Mouse (Mus musculus): ENCODE results near the gene Cmss1.

DNA sequence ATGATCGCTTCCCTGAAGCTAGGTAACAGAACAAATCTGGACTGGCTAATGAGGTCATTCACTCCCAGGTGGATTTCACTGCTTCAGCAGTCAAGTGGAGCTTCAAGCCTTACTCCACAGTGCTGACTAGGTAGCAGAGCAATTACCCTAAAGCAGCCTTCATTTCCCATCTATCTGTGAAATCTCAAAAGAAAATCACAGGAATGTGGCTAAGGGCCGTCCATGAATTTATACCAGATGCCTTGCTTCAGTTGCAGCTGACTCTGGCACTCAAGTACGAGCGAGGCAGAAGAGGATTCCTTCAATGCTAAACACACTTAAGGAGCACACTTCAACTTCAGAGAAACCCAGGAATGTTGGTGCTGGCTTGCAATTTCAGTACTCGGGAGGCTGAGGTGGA, 202.8 kb downstream of the Cmss1 start:
- TF ChIP-seq GATA1 (IDR thresholded peaks at IDR 0.05; ENCODE audit: borderline replicate concordance, low read length) (no peak), FLI1 (IDR thresholded peaks at IDR 0.05; ENCODE audit: low read length) (no peak)

Data from megakaryocyte, embryonic 14.5 days (primary cell).